Mouse (Mus musculus): ENCODE data around the gene Frem1. TPM values are rescaled to one million over a fixed set of nuclear protein-coding genes. Genes with fewer than 3 reads are reported as not detected.

Frem1 gene
- polyA plus RNA-seq, 1 experiment from 2014 or later = 27.9 TPM

DNA sequence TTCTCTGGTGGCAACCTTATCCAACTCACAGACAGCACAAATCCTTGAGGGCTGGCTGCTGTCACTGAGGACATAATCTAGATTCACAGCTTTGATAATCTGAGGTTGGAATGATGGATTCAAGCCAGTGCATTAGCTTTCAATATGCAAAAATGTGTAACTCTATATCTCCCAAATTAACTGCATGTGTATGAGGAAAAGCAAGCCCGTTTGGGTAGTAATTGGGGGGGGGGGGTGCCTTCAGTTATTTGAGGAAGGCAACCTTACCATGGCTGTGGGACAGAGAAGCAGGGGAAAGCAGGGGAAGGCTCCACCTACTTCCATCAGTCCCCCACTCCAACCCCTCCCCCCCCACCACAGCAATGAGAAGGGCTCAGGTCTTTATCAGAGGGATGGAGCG is 5.3 kb downstream of the Frem1 start:
- H3K4me3 ChIP-seq (ENCODE audit: low read depth, low read length) = no peak overlapping the region
- H3K27ac ChIP-seq (ENCODE audit: low read length) = no peak overlapping the region
- ATAC-seq (ENCODE audit: insufficient number of reproducible peaks, insufficient read depth, low FRiP score, low read depth) = no peak
- H3K9me3 ChIP-seq (ENCODE audit: control insufficient read depth, low read depth, low read length) = no peaks in the 10 kb centered on the region
- no peak overlapping the region for H3K4me2 ChIP-seq (replicated peaks; ENCODE audit: low read depth, low read length)
- H3K36me3 ChIP-seq (ENCODE audit: control insufficient read depth, insufficient read depth, low read length) = 0 out of 2 replicates have a peak, but pooled peaks cover 3% of the 10 kb centered on the region
- WGBS = 48% methylated on average over 2 of the region's 2 CpGs
- H3K4me1 ChIP-seq (ENCODE audit: control insufficient read depth, insufficient read depth, low read length) = peaks cover 9% of the 10 kb centered on the region; the same call in 1 of the 2 replicates
- H3K27me3 ChIP-seq (ENCODE audit: control insufficient read depth, insufficient read depth, low read length) = no peaks in the 10 kb centered on the region
- H3K9ac ChIP-seq (replicated peaks; ENCODE audit: low read depth, low read length) = no peak overlapping the region

GRCm38 (mm10) chr4:83046069-83046468 is 6.1 kb downstream of the Frem1 start:
- Histone ChIP-seq H3K4me1 (ENCODE audit: control insufficient read depth, insufficient read depth, low read length) (peaks cover 9% of the 10 kb centered on the region; the same call in 1 of the 2 replicates), H3K9me3 (ENCODE audit: control insufficient read depth, low read depth, low read length) (no peaks in the 10 kb centered on the region), H3K36me3 (ENCODE audit: control insufficient read depth, insufficient read depth, low read length) (0 out of 2 replicates have a peak, but pooled peaks cover 3% of the 10 kb centered on the region), H3K27ac (ENCODE audit: low read length) (no peak overlapping the region), H3K4me3 (ENCODE audit: low read depth, low read length) (no peak overlapping the region), H3K9ac (replicated peaks; ENCODE audit: low read depth, low read length) (no peak overlapping the region), H3K4me2 (replicated peaks; ENCODE audit: low read depth, low read length) (no peak overlapping the region), H3K27me3 (ENCODE audit: control insufficient read depth, insufficient read depth, low read length) (no peaks in the 10 kb centered on the region)
- 86% methylated on average over 3 of the region's 3 CpGs for WGBS
- ATAC-seq (ENCODE audit: insufficient number of reproducible peaks, insufficient read depth, low FRiP score, low read depth) = no peak

- no peaks in the 10 kb centered on the region for H3K9me3 ChIP-seq (ENCODE audit: control insufficient read depth, low read depth, low read length)
- no peak overlapping the region for H3K4me3 ChIP-seq (ENCODE audit: low read depth, low read length)
- H3K36me3 ChIP-seq (ENCODE audit: control insufficient read depth, insufficient read depth, low read length) = 0 out of 2 replicates have a peak, but pooled peaks cover 3% of the 10 kb centered on the region
- H3K27ac ChIP-seq (ENCODE audit: low read length) = no peak overlapping the region
- no peak for ATAC-seq (ENCODE audit: insufficient number of reproducible peaks, insufficient read depth, low FRiP score, low read depth)
- WGBS = 76% methylated on average over 6 of the region's 6 CpGs
- no peaks in the 10 kb centered on the region for H3K27me3 ChIP-seq (ENCODE audit: control insufficient read depth, insufficient read depth, low read length)
- H3K4me2 ChIP-seq (replicated peaks; ENCODE audit: low read depth, low read length) = no peak overlapping the region
- peaks cover 9% of the 10 kb centered on the region; the same call in 1 of the 2 replicates for H3K4me1 ChIP-seq (ENCODE audit: control insufficient read depth, insufficient read depth, low read length)
- no peak overlapping the region for H3K9ac ChIP-seq (replicated peaks; ENCODE audit: low read depth, low read length)
These were observed 6.9 kb downstream of the Frem1 start for GRCm38 (mm10) chr4:83045266-83045665.

DNA sequence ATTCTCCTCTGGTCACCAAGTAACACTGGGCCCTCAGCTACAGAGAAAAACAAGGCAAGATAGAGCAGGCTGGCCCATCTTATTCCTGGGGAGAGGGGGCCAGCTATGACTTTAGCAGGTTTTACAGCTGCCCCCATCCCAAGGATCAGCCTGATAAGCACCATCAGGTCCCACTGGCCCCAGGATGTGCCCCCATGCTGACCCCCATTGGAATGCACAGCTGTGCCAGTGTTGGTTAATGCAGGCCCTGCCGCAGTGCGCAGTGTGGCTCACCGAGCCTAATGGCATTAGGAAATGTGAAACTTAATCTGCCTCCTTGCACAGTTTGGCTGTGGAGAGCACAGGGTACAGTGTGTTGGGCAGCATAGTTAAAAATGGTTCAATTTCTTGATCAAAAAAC is 11.4 kb downstream of the Frem1 start:
- Histone ChIP-seq H3K4me1 (ENCODE audit: control insufficient read depth, insufficient read depth, low read length) (no peaks in the 10 kb centered on the region), H3K27ac (ENCODE audit: low read length) (no peak overlapping the region), H3K4me3 (ENCODE audit: low read depth, low read length) (no peak overlapping the region), H3K36me3 (ENCODE audit: control insufficient read depth, insufficient read depth, low read length) (no peaks in the 10 kb centered on the region), H3K27me3 (ENCODE audit: control insufficient read depth, insufficient read depth, low read length) (no peaks in the 10 kb centered on the region), H3K9me3 (ENCODE audit: control insufficient read depth, low read depth, low read length) (no peaks in the 10 kb centered on the region), H3K4me2 (replicated peaks; ENCODE audit: low read depth, low read length) (no peak overlapping the region), H3K9ac (replicated peaks; ENCODE audit: low read depth, low read length) (no peak overlapping the region)
- ATAC-seq (ENCODE audit: insufficient number of reproducible peaks, insufficient read depth, low FRiP score, low read depth) = no peak
- WGBS = 57% methylated on average over 3 of the region's 3 CpGs

DNA sequence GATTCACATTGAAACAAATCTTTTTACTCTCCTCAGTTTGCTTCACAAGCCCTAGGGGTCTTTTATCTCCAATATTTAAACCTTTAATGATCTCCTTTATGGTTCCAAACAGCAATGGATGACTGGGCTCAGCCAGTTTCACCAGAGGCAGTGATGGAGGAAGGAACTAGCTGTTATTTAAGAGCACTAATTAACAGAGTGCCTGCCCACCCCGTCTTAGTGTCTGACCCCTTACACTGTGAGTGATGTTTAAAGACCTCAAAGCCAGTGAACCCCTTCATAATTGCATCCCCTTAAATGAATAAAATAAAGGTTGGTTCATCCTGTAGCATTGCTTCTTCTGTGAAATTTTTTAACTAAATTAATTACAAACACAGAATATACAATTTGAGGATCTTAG is 19.4 kb downstream of the Frem1 start:
- 56% methylated on average over 1 of the region's 1 CpGs for WGBS

DNA sequence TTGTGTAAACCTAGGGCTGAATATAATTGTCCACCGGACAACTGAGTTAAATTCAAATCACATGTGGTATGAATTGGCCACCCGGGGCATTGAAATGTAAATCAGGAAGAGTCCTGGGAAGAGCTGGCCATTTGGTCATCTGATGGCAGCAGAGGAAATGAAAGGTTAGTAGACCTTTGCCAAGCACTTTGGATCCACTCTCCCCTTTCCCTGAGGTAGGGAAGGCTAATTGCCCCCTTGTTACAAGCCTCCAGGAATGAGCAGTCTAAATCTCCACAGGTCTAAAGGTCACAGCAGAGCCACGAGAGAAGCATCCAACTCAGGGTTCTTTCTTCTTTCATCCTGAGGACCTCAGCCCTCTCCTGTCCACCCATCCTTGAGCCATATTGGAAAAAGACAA is 20.5 kb downstream of the Frem1 start:
- H3K9me3 ChIP-seq (ENCODE audit: control insufficient read depth, low read depth, low read length) = no peaks in the 10 kb centered on the region

More for the DNA sequence above, 19.4 kb downstream of the Frem1 start:
- Histone ChIP-seq H3K4me2 (replicated peaks; ENCODE audit: low read depth, low read length) (no peak overlapping the region), H3K36me3 (ENCODE audit: control insufficient read depth, insufficient read depth, low read length) (no peaks in the 10 kb centered on the region), H3K27ac (ENCODE audit: low read length) (no peak overlapping the region), H3K9me3 (ENCODE audit: control insufficient read depth, low read depth, low read length) (no peaks in the 10 kb centered on the region), H3K4me1 (ENCODE audit: control insufficient read depth, insufficient read depth, low read length) (no peaks in the 10 kb centered on the region), H3K27me3 (ENCODE audit: control insufficient read depth, insufficient read depth, low read length) (no peaks in the 10 kb centered on the region), H3K9ac (replicated peaks; ENCODE audit: low read depth, low read length) (no peak overlapping the region), H3K4me3 (ENCODE audit: low read depth, low read length) (no peak overlapping the region)
- ATAC-seq (ENCODE audit: insufficient number of reproducible peaks, insufficient read depth, low FRiP score, low read depth) = no peak

GRCm38 (mm10) chr4:83030097-83030496 is 22.0 kb downstream of the Frem1 start:
- H3K4me2 ChIP-seq (replicated peaks; ENCODE audit: low read depth, low read length) = no peak overlapping the region
- no peaks in the 10 kb centered on the region for H3K9me3 ChIP-seq (ENCODE audit: control insufficient read depth, low read depth, low read length)
- no peaks in the 10 kb centered on the region for H3K4me1 ChIP-seq (ENCODE audit: control insufficient read depth, insufficient read depth, low read length)
- no peak for ATAC-seq (ENCODE audit: insufficient number of reproducible peaks, insufficient read depth, low FRiP score, low read depth)
- no peaks in the 10 kb centered on the region for H3K36me3 ChIP-seq (ENCODE audit: control insufficient read depth, insufficient read depth, low read length)
- WGBS = 59% methylated on average over 6 of the region's 6 CpGs
- no peak overlapping the region for H3K9ac ChIP-seq (replicated peaks; ENCODE audit: low read depth, low read length)
- no peaks in the 10 kb centered on the region for H3K27me3 ChIP-seq (ENCODE audit: control insufficient read depth, insufficient read depth, low read length)
- no peak overlapping the region for H3K4me3 ChIP-seq (ENCODE audit: low read depth, low read length)
- no peak overlapping the region for H3K27ac ChIP-seq (ENCODE audit: low read length)

More for the DNA sequence above, 20.5 kb downstream of the Frem1 start:
- Histone ChIP-seq H3K4me1 (ENCODE audit: control insufficient read depth, insufficient read depth, low read length) (no peaks in the 10 kb centered on the region), H3K36me3 (ENCODE audit: control insufficient read depth, insufficient read depth, low read length) (no peaks in the 10 kb centered on the region), H3K27ac (ENCODE audit: low read length) (no peak overlapping the region), H3K27me3 (ENCODE audit: control insufficient read depth, insufficient read depth, low read length) (no peaks in the 10 kb centered on the region), H3K4me3 (ENCODE audit: low read depth, low read length) (no peak overlapping the region), H3K4me2 (replicated peaks; ENCODE audit: low read depth, low read length) (no peak overlapping the region), H3K9ac (replicated peaks; ENCODE audit: low read depth, low read length) (no peak overlapping the region)
- 64% methylated on average over 3 of the region's 3 CpGs for WGBS
- ATAC-seq (ENCODE audit: insufficient number of reproducible peaks, insufficient read depth, low FRiP score, low read depth) = no peak

DNA sequence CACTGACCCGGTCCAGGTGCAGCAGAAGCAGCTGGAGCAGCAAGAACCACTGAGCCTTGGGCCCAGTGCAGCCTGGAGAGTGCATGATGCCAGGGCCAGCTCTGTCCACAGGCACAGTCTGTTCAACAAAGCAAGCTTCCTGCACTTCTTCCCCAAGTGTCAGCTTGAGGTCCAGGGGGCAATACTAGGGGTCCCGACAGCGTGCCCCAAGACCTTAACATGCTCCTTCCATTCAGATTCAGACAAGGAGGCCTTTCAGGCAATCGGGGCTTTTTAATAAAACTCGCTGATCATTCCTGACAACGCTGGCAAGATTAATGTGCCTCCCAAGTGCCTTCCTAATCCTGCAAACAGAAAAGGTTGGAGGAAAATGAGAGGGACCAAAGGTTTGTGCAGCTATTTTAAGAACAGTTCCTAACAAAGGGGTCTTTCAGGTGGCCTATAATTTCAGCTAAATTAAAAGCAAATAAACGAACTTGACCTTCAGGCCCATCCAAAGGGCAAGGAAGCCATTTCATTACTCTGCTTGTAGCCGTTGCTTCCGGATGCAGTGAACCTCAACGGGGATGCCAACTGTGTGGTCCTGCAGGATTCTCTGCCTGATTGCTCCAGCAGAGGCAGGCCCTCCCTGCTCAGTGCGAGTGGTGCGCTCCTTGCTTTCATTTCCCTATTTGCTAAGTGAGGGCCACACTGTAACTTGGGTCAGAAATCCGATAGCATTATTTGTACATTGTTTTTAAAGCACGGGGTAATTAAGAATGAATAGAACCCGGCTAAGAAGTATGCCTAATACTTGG is 31.2 kb downstream of the Frem1 start:
- WGBS = 25% methylated on average over 15 of the region's 15 CpGs
- Histone ChIP-seq H3K4me2 (replicated peaks; ENCODE audit: low read depth, low read length) (no peak overlapping the region), H3K27ac (ENCODE audit: low read length) (no peak overlapping the region; the same call in 1 of the 2 replicates), H3K9me3 (ENCODE audit: control insufficient read depth, low read depth, low read length) (no peaks in the 10 kb centered on the region), H3K4me1 (ENCODE audit: control insufficient read depth, insufficient read depth, low read length) (peaks cover 7% of the 10 kb centered on the region; the same call in 1 of the 2 replicates), H3K27me3 (ENCODE audit: control insufficient read depth, insufficient read depth, low read length) (no peaks in the 10 kb centered on the region), H3K4me3 (ENCODE audit: low read depth, low read length) (no peak overlapping the region), H3K36me3 (ENCODE audit: control insufficient read depth, insufficient read depth, low read length) (no peaks in the 10 kb centered on the region), H3K9ac (replicated peaks; ENCODE audit: low read depth, low read length) (no peak overlapping the region)
- ATAC-seq (ENCODE audit: insufficient number of reproducible peaks, insufficient read depth, low FRiP score, low read depth) = no peak
